Mouse (Mus musculus): ENCODE results near the gene Eif2ak1. TPM values are rescaled to one million over a fixed set of nuclear protein-coding genes. Genes with fewer than 3 reads are reported as not detected.

The Eif2ak1 gene
- total and polyA plus RNA-seq, 2 experiments from 2014 or later, result 28.8 to 32.6 TPM

DNA sequence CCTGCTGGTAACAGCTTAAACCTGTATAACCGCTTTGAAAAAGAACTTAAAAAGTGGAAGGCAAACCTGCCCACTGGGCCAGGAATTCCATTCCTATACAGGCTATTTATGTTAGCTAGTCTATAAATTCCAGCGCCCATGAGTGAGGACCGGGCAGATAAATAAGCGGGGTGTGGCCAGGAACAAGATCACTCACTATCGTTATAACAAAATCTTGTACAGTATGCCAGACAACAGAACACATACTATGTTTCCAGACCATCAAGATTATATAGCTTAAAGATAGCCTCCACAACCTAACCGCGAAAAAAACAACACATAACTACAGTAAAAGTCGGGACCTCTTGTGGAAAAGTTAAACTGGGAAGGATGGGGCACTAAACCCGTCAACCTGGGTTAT is 91.3 kb downstream of the Eif2ak1 start:
- WGBS, result 3% methylated on average over 9 of the region's 9 CpGs
- H3K9ac ChIP-seq (replicated peaks; ENCODE audit: low read length, poor library complexity, severe bottlenecking), result peak overlapping the region; percentile 37
- H3K4me1 ChIP-seq (ENCODE audit: insufficient read depth, low read length), result peaks cover 11% of the 10 kb centered on the region; the same call in 1 of the 2 replicates
- no peak for TF ChIP-seq CTCF (IDR thresholded peaks at IDR 0.05)
- no peaks in the 10 kb centered on the region for H3K27me3 ChIP-seq (ENCODE audit: insufficient read depth, low read length)
- peaks cover 23% of the 10 kb centered on the region for H3K36me3 ChIP-seq (ENCODE audit: insufficient read depth, low read length)
- H3K9me3 ChIP-seq (ENCODE audit: low read length), result no peaks in the 10 kb centered on the region
- peak overlapping the region; percentile 75 for H3K27ac ChIP-seq (ENCODE audit: low read depth, low read length)
- ATAC-seq (ENCODE audit: low FRiP score) (no peak), DNase-seq (ENCODE audit: low spot score) (no peak)
- peak overlapping the region; percentile 59 for H3K4me2 ChIP-seq (ENCODE audit: low read depth, low read length, poor library complexity, severe bottlenecking)
- H3K4me3 ChIP-seq (ENCODE audit: low read depth, low read length), result peak overlapping the region; percentile 53

DNA sequence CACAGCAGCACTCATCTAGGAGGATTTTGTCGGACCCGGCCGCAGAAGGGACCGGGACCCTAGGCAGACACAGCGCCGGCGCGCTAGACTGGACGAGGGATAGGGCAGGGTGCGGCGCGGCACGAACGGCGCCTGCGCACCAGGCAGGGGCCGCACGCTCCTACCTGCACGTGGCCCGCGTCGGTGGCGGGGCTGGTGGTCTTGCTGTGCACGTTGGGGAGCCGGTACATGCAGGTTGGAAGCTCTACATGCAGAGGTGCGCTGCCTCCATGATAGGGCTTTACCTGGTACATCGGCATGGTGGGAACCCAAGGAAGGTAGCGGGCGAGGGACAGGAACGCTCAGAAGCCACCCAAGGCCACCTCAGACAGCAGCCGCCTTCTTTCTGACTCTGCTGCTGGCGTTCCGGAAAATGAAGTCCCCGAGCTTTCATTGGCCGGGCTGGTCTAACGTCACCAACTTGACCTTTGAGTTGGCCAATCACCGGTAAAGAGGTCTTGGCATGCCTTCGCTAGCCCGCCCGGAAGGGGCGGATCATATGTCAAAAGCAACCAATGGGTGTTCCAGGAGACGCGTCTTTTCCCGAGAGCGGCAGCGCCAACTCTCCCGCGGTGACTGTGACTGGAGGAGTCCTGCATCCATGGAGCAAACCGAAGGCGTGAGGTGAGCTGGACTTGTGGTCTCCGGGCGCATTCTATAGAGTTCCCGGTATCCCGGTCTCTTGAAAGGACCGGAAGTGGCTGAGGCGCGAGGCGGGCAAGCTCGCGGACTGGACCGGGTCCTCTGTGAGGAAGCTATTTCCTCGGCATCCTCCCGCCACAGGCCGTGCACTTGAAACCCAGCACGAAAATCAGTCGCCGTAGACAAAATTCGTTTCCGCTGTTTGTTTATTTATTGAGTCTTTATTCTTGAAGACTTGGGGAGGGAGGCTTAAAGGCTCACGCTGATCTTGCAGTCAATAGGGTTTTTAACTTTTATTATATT is 92.1 kb downstream of the Eif2ak1 start, which contains the start of the genes Aimp2 and Pms2:
TSS of gene Aimp2 (minus strand) at position 431 of the 984 bp plus-strand sequence.
TSS of gene Pms2 (plus strand) at position 548 of the 984 bp plus-strand sequence.
- Histone ChIP-seq H3K4me1 (ENCODE audit: insufficient read depth, low read length) (peaks cover 11% of the 10 kb centered on the region; the same call in 1 of the 2 replicates), H3K27ac (ENCODE audit: low read depth, low read length) (peak within 1 kb of the TSS; percentile 75), H3K9ac (replicated peaks; ENCODE audit: low read length, poor library complexity, severe bottlenecking) (peak within 1 kb of the TSS; percentile 42), H3K9me3 (ENCODE audit: low read length) (no peaks in the 10 kb centered on the region), H3K4me2 (ENCODE audit: low read depth, low read length, poor library complexity, severe bottlenecking) (peak within 1 kb of the TSS; percentile 64), H3K27me3 (ENCODE audit: insufficient read depth, low read length) (no peaks in the 10 kb centered on the region), H3K4me3 (ENCODE audit: low read depth, low read length) (peak within 1 kb of the TSS; percentile 53), H3K36me3 (ENCODE audit: insufficient read depth, low read length) (peaks cover 22% of the 10 kb centered on the region)
- DNase-seq (ENCODE audit: low spot score) (peak; percentile 99), ATAC-seq (ENCODE audit: low FRiP score) (peak; percentile 100)
- under 1% methylated on average over 70 of the region's 70 CpGs for WGBS
- TF ChIP-seq CTCF (IDR thresholded peaks at IDR 0.05), result no peak

DNA sequence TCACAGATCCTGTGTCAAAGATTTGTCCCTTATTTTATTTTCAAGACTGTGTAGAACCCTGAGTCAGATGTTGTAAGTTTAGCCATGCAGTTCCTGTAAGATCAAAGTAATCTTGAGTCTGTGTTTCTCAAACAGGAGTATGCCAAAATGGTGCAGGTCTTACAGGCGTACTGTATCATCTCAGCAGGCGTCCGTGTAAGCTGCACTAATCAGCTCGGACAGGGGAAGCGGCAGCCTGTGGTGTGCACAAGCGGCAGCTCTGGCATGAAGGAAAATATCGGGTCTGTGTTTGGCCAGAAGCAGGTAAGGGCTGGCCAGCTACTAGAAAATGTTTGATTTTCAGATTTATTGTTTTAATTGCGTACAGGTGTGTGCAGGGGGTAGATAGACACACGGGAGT is 98.6 kb downstream of the Eif2ak1 start:
- ATAC-seq (ENCODE audit: low FRiP score), result no peak

DNA sequence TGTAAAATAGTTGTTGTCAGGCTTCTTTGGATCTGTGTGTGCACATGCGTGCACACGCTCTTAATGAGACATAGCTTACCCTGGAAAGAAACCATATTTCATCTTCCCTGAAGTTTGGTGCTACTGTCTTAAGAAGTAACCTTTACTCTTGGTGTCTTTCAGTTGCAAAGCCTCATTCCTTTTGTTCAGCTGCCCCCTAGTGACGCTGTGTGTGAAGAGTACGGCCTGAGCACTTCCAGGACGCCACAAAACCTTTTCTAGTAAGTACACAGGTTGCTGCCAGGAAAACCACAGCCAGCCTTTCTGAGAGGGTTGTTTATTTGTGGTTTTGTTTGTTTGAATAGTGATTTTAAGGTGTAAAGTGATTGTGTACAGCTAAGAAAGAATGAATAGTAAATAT is 99.8 kb downstream of the Eif2ak1 start:
- Histone ChIP-seq H3K27ac (ENCODE audit: low read depth, low read length) (no peak overlapping the region), H3K4me3 (ENCODE audit: low read depth, low read length) (no peak overlapping the region), H3K4me1 (ENCODE audit: insufficient read depth, low read length) (no peaks in the 10 kb centered on the region), H3K27me3 (ENCODE audit: insufficient read depth, low read length) (no peaks in the 10 kb centered on the region), H3K9me3 (ENCODE audit: low read length) (no peaks in the 10 kb centered on the region), H3K4me2 (ENCODE audit: low read depth, low read length, poor library complexity, severe bottlenecking) (no peak overlapping the region), H3K36me3 (ENCODE audit: insufficient read depth, low read length) (peaks cover 41% of the 10 kb centered on the region), H3K9ac (replicated peaks; ENCODE audit: low read length, poor library complexity, severe bottlenecking) (no peak overlapping the region)
- whole genome bisulfite sequencing, result 50% methylated on average over 5 of the region's 5 CpGs
- peak; percentile 63 for TF ChIP-seq CTCF (IDR thresholded peaks at IDR 0.05)
- ATAC-seq (ENCODE audit: low FRiP score) (no peak), DNase-seq (ENCODE audit: low spot score) (peak; percentile 49)

More for the DNA sequence above, 98.6 kb downstream of the Eif2ak1 start:
- Histone ChIP-seq H3K4me1 (ENCODE audit: insufficient read depth, low read length) (no peaks in the 10 kb centered on the region), H3K27me3 (ENCODE audit: insufficient read depth, low read length) (no peaks in the 10 kb centered on the region), H3K4me3 (ENCODE audit: low read depth, low read length) (no peak overlapping the region), H3K27ac (ENCODE audit: low read depth, low read length) (no peak overlapping the region), H3K9ac (replicated peaks; ENCODE audit: low read length, poor library complexity, severe bottlenecking) (no peak overlapping the region), H3K9me3 (ENCODE audit: low read length) (no peaks in the 10 kb centered on the region), H3K36me3 (ENCODE audit: insufficient read depth, low read length) (peaks cover 40% of the 10 kb centered on the region), H3K4me2 (ENCODE audit: low read depth, low read length, poor library complexity, severe bottlenecking) (no peak overlapping the region)
- DNase-seq (ENCODE audit: low spot score), result no peak
- WGBS, result 87% methylated on average over 9 of the region's 9 CpGs
- no peak for TF ChIP-seq CTCF (IDR thresholded peaks at IDR 0.05)

DNA sequence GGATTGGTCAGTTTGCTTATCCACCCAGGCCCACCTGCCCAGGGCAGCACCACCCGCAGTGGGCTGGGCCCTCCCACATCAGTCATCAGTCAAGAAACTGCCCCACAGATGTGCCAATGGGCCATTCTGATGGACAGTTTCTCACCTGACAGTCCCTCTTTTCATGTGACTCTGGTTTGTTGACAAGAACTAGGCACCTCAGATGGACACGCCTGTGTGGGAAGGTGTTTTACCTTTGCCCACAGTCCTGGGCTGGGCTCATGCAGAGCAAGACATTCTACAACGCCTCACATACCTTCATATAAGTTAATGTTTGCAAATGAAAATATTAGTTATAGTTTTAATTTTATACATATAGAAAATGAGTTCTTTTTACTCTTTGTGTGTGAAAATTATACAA is 100.5 kb downstream of the Eif2ak1 start:
- no peak overlapping the region for H3K4me3 ChIP-seq (ENCODE audit: low read depth, low read length)
- no peaks in the 10 kb centered on the region for H3K27me3 ChIP-seq (ENCODE audit: insufficient read depth, low read length)
- ATAC-seq (ENCODE audit: low FRiP score), result no peak
- no peak for DNase-seq (ENCODE audit: low spot score)
- H3K36me3 ChIP-seq (ENCODE audit: insufficient read depth, low read length), result peaks cover 44% of the 10 kb centered on the region
- no peaks in the 10 kb centered on the region for H3K4me1 ChIP-seq (ENCODE audit: insufficient read depth, low read length)
- 96% methylated on average over 3 of the region's 3 CpGs for WGBS
- no peak for TF ChIP-seq CTCF (IDR thresholded peaks at IDR 0.05)
- H3K9ac ChIP-seq (replicated peaks; ENCODE audit: low read length, poor library complexity, severe bottlenecking), result no peak overlapping the region
- no peak overlapping the region for H3K27ac ChIP-seq (ENCODE audit: low read depth, low read length)
- H3K4me2 ChIP-seq (ENCODE audit: low read depth, low read length, poor library complexity, severe bottlenecking), result no peak overlapping the region
- H3K9me3 ChIP-seq (ENCODE audit: low read length), result no peaks in the 10 kb centered on the region

Data from midbrain, postnatal 0 days (tissue).